Mouse (Mus musculus) hindbrain, embryonic 16.5 days (tissue): ENCODE measurements around the gene Bdkrb2. TPM values are rescaled to one million over a fixed set of nuclear protein-coding genes. Genes with fewer than 3 reads are reported as not detected.

Experiments used
- ATAC-seq: fragments of 200-750 bp; cut with Nextera tagmentation; 2 replicates; pipeline ENCODE4 v1.8.0; 2017; ENCODE audit warnings: moderate TSS enrichment, moderate library complexity
- H3K27ac ChIP-seq: fragments of 300-500 bp; sonication (generic); 2 replicates; pipeline ENCODE4 v1.5.1; 2014; ENCODE audit warnings: low read depth, mild to moderate bottlenecking, control low read depth, low read length, moderate library complexity
- H3K27me3 ChIP-seq: fragments of 300-500 bp; sonication (generic); replicated peaks from 2 replicates; pipeline ENCODE4 v1.6.1; 2014; ENCODE audit warnings: low read length; ENCODE audit not compliant: control insufficient read depth, insufficient read depth
- H3K36me3 ChIP-seq: fragments of 300-500 bp; sonication (generic); 2 replicates; pipeline ENCODE4 v1.6.1; 2014; ENCODE audit warnings: mild to moderate bottlenecking, low read length, moderate library complexity, mixed read lengths; ENCODE audit not compliant: control insufficient read depth, insufficient read depth
- H3K4me1 ChIP-seq: fragments of 300-500 bp; sonication (generic); 2 replicates; pipeline ENCODE4 v1.6.1; 2014; ENCODE audit warnings: low read depth, low read length; ENCODE audit not compliant: control insufficient read depth, insufficient read depth
- H3K4me2 ChIP-seq: fragments of 300-500 bp; sonication (generic); 2 replicates; pipeline ENCODE4 v1.6.1; 2014; ENCODE audit warnings: mild to moderate bottlenecking, low read length, control low read depth, moderate library complexity
- H3K4me3 ChIP-seq: fragments of 300-500 bp; sonication (generic); 2 replicates; pipeline ENCODE4 v1.5.1; 2014; ENCODE audit warnings: mild to moderate bottlenecking, low read length, control low read depth, moderate library complexity
- H3K9ac ChIP-seq: fragments of 300-500 bp; sonication (generic); 2 replicates; pipeline ENCODE4 v1.6.1; 2014; ENCODE audit warnings: low read depth, mild to moderate bottlenecking, control low read depth, low read length, moderate library complexity
- H3K9me3 ChIP-seq: fragments of 300-500 bp; sonication (generic); 2 replicates; pipeline ENCODE4 v1.6.1; 2014; ENCODE audit warnings: mild to moderate bottlenecking, low read length, moderate library complexity; ENCODE audit not compliant: control insufficient read depth
- WGBS: fragments of 180-500 bp; shearing (Covaris S2); extraction: QIAGEN DNeasy Blood & Tissue Kit; methylation state at CpG from one replicate; pipeline ENCODE4 v1.1.7; 2014; 5-methylcytosine and 5-hydroxymethylcytosine counted together
- polyA plus RNA-seq: library from polyadenylated mRNA; unstranded; fragments of >200 nt; fragmentation: Nextera tagmentation; extraction: Ambion mirVana; gene quantifications from 2 replicates; pipeline ENCODE4 v1.2.1, GENCODE M21; 2015

Bdkrb2 gene
- polyA plus RNA-seq, 1 experiment from 2014 or later: 2.5 TPM

- Histone ChIP-seq H3K27ac (no peak overlapping the region), H3K27me3 (no peaks in the 10 kb centered on the region; the same call in 1 of the 2 replicates), H3K4me1 (peaks cover 6% of the 10 kb centered on the region), H3K36me3 (no peaks in the 10 kb centered on the region), H3K9me3 (no peaks in the 10 kb centered on the region), H3K4me2 (no peak overlapping the region), H3K9ac (no peak overlapping the region), H3K4me3 (no peak overlapping the region)
- 88% methylated on average over 7 of the region's 7 CpGs for WGBS
- no peak for ATAC-seq
These were observed 18.2 kb upstream of the Bdkrb2 start for GRCm38 (mm10) chr12:105544872-105545271.

- no peak for ATAC-seq
These were observed 17.2 kb upstream of the Bdkrb2 start for GRCm38 (mm10) chr12:105545696-105546435.

DNA sequence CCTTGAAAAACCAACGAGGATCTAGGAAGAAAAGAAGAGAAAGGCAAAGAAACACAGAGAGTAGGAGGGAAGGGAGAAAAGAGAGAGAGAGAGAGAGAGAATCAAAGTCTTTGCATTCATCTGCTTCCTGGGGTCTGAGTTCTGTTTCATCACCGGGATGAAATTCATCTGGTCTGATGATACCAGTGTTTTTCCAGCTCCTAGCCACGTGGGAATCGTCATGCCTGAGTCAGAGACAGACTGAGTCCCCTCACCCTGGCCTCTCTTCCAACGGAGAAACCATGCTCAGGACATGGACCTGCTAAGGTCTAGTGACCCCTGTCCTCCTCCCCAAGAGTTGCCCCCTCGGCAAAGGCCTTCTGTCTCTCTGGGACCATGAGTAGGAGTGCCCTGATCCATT is 16.5 kb upstream of the Bdkrb2 start:
- no peaks in the 10 kb centered on the region for H3K36me3 ChIP-seq
- H3K4me1 ChIP-seq: peaks cover 8% of the 10 kb centered on the region
- no peaks in the 10 kb centered on the region; the same call in 1 of the 2 replicates for H3K27me3 ChIP-seq
- no peak overlapping the region for H3K27ac ChIP-seq
- no peak overlapping the region for H3K4me2 ChIP-seq
- no peaks in the 10 kb centered on the region for H3K9me3 ChIP-seq
- WGBS: 77% methylated on average over 6 of the region's 6 CpGs
- no peak overlapping the region for H3K4me3 ChIP-seq
- H3K9ac ChIP-seq: no peak overlapping the region
- no peak for ATAC-seq

More at GRCm38 (mm10) chr12:105545696-105546435, 17.2 kb upstream of the Bdkrb2 start:
- Histone ChIP-seq H3K27ac (no peak overlapping the region), H3K4me2 (no peak overlapping the region), H3K27me3 (no peaks in the 10 kb centered on the region; the same call in 1 of the 2 replicates), H3K4me3 (no peak overlapping the region), H3K9ac (no peak overlapping the region), H3K36me3 (no peaks in the 10 kb centered on the region), H3K4me1 (peaks cover 6% of the 10 kb centered on the region), H3K9me3 (no peaks in the 10 kb centered on the region)
- WGBS: 32% methylated on average over 17 of the region's 17 CpGs

DNA sequence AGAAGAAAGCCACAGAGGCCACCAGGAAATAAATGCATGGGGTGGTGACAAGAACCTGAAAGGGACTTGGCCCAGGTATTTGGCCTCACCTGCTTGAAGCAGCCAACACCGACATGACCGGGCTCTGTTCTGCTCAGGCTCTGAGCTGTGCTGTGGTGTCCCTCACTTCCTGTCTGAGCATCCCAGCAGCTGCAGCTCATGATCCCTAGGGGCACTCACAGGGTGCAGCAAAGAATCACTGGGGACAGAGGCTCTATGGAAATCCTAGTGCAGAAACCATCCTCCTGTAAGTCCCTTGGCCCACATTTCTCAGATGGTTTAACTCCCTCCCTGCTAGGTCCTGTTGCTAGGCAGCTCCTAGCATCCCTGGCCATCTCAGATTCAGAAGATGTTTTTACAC is 15.9 kb upstream of the Bdkrb2 start:
- Histone ChIP-seq H3K4me1 (peaks cover 9% of the 10 kb centered on the region), H3K9me3 (no peaks in the 10 kb centered on the region), H3K36me3 (no peaks in the 10 kb centered on the region), H3K27ac (no peak overlapping the region), H3K4me2 (no peak overlapping the region), H3K9ac (no peak overlapping the region), H3K4me3 (no peak overlapping the region), H3K27me3 (no peaks in the 10 kb centered on the region; the same call in 1 of the 2 replicates)
- no peak for ATAC-seq
- 87% methylated on average over 2 of the region's 2 CpGs for WGBS

DNA sequence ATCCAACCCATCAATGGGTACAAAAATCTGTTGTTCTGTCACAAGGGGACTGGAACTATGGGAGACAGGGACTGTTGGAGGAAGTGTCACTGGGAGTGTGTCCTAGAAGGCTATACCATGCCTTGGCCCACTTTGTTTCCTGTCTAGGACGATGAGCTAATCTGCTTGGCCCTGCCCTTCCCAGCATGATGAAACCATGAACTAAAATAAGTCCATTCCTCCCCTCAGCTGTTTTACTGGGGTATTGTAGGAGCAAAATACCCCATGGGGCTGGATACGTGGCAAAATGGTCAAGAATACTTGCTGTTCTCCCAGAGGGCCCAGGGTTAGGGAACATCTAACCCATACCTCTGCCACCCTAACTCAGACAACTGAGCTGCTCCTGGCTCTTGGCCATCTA is 15.0 kb upstream of the Bdkrb2 start:
- 50% methylated on average over 2 of the region's 2 CpGs for WGBS
- Histone ChIP-seq H3K27ac (no peak overlapping the region), H3K4me2 (no peak overlapping the region), H3K9ac (no peak overlapping the region), H3K4me1 (peaks cover 9% of the 10 kb centered on the region), H3K9me3 (no peaks in the 10 kb centered on the region), H3K36me3 (no peaks in the 10 kb centered on the region), H3K27me3 (no peaks in the 10 kb centered on the region; the same call in 1 of the 2 replicates), H3K4me3 (no peak overlapping the region)
- ATAC-seq: no peak

DNA sequence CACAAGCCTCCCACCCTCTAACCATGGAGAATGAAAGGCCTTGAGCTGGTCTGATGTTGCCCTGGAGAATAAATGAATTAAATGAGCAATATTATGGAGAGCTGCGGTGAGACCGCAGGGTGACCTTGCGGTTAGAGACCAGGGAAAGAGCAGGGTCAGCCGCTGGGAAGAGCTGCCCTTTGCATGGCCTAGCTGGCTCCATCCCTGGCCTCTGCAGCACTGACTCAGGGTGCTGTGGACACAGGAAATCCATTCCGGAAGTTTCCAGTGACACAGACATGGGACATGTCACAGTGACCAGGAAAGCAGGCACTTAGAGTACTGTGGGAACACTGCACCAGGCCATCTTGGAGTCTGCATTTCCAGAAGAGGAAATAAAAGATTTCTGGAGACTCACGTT is 14.1 kb upstream of the Bdkrb2 start:
- H3K9ac ChIP-seq: no peak overlapping the region
- WGBS: 83% methylated on average over 6 of the region's 6 CpGs
- no peaks in the 10 kb centered on the region; the same call in 1 of the 2 replicates for H3K27me3 ChIP-seq

DNA sequence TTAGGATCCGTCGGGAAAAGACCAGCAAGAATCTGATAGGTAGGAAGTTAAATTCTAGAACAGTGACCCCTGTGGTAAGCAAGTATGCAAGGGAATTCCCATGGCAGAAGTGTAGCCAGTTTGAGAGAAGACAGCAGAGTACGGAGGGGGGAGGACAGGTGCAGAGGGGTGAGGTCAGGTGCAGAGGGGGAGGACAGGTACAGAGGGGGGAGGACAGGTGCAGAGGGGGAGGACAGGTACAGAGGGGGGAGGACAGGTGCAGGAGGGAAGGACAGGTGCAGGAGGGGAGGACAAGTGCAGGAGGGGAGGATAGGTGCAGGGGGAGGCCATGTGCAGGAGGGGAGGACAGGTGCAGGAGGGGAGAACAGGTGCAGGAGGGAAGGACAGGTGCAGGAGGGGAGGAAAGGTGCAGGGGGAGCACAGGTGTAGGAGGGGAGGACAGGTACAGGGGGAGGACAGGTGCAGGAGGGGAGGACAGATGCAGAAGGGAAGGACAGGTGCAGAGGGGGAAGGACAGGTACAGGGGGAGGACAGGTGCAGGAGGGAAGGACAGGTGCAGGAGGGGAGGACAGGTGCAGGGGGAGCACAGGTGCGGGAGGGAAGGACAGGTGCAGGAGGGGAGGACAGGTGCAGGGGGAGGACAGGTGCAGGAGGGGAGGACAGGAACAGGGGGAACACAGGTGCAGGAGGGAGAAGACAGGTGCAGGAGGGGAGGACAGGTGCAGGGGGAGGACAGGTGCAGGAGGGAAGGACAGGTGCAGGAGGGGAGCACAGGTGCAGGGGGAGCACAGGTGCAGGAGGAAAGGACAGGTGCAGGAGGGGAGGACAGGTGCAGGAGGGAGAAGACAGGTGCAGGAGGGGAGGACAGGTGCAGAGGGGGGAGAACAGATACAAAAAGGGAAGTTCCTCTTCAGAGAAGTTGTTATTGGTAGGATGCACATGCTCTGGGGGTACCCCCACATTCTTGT is 12.9 kb upstream of the Bdkrb2 start:
- Histone ChIP-seq H3K4me1 (peaks cover 9% of the 10 kb centered on the region), H3K9me3 (no peaks in the 10 kb centered on the region), H3K27ac (no peak overlapping the region), H3K4me3 (no peak overlapping the region), H3K9ac (no peak overlapping the region), H3K27me3 (no peaks in the 10 kb centered on the region; the same call in 1 of the 2 replicates), H3K4me2 (no peak overlapping the region), H3K36me3 (no peaks in the 10 kb centered on the region)
- WGBS: 82% methylated on average over 4 of the region's 4 CpGs
- no peak for ATAC-seq

More for the DNA sequence above, 14.1 kb upstream of the Bdkrb2 start:
- H3K27ac ChIP-seq: no peak overlapping the region
- peaks cover 9% of the 10 kb centered on the region for H3K4me1 ChIP-seq
- no peaks in the 10 kb centered on the region for H3K9me3 ChIP-seq
- no peak overlapping the region for H3K4me2 ChIP-seq
- no peak overlapping the region for H3K4me3 ChIP-seq
- H3K36me3 ChIP-seq: no peaks in the 10 kb centered on the region
- ATAC-seq: no peak

- Histone ChIP-seq H3K9ac (no peak overlapping the region; the same call in 1 of the 2 replicates), H3K4me2 (no peak overlapping the region), H3K9me3 (no peaks in the 10 kb centered on the region), H3K4me1 (peaks cover 3% of the 10 kb centered on the region), H3K4me3 (no peak overlapping the region), H3K36me3 (no peaks in the 10 kb centered on the region), H3K27me3 (no peaks in the 10 kb centered on the region; the same call in 1 of the 2 replicates), H3K27ac (no peak overlapping the region)
- peak; percentile 78 for ATAC-seq
- WGBS: 58% methylated on average over 6 of the region's 6 CpGs
These were observed 11.5 kb upstream of the Bdkrb2 start for GRCm38 (mm10) chr12:105551551-105551989.
